Mouse (Mus musculus) neural tube, embryonic 14.5 days (tissue): Measurements from ENCODE around the gene Rec8. TPM values are rescaled to one million over a fixed set of nuclear protein-coding genes. Genes with fewer than 3 reads are reported as not detected.

Experiments used
- ATAC-seq: fragments of 200-750 bp; cut with Nextera tagmentation; 2 replicates; pipeline ENCODE4 v1.8.0; 2017; ENCODE audit warnings: low read depth, mild to moderate bottlenecking, moderate TSS enrichment, moderate library complexity
- H3K27ac ChIP-seq: fragments of 300-500 bp; sonication (generic); 2 replicates; pipeline ENCODE4 v1.5.1; 2014; ENCODE audit warnings: low read depth, mild to moderate bottlenecking, control low read depth, low read length, moderate library complexity, mixed read lengths
- H3K27me3 ChIP-seq: fragments of 300-500 bp; sonication (generic); 2 replicates; pipeline ENCODE4 v1.6.1; 2014; ENCODE audit warnings: low read length; ENCODE audit not compliant: control insufficient read depth, insufficient read depth
- H3K36me3 ChIP-seq: fragments of 300-500 bp; sonication (generic); 2 replicates; pipeline ENCODE4 v1.6.1; 2014; ENCODE audit warnings: low read length, mixed read lengths; ENCODE audit not compliant: control insufficient read depth, insufficient read depth
- H3K4me1 ChIP-seq: fragments of 300-500 bp; sonication (generic); 2 replicates; pipeline ENCODE4 v1.6.1; 2014; ENCODE audit warnings: low read length; ENCODE audit not compliant: control insufficient read depth, insufficient read depth
- H3K4me2 ChIP-seq: fragments of 300-500 bp; sonication (generic); 2 replicates; pipeline ENCODE4 v1.6.1; 2014; ENCODE audit warnings: mild to moderate bottlenecking, low read depth, low read length, control low read depth
- H3K4me3 ChIP-seq: fragments of 300-500 bp; sonication (generic); 2 replicates; pipeline ENCODE4 v1.5.1; 2014; ENCODE audit warnings: low read depth, low read length, control low read depth, mixed read lengths
- H3K9ac ChIP-seq: fragments of 300-500 bp; sonication (generic); replicated peaks from 2 replicates; pipeline ENCODE4 v1.6.1; 2014; ENCODE audit warnings: low read depth, mild to moderate bottlenecking, control low read depth, low read length, mixed read lengths
- H3K9me3 ChIP-seq: fragments of 300-500 bp; sonication (generic); 2 replicates; pipeline ENCODE4 v1.6.1; 2016; ENCODE audit warnings: low read length; ENCODE audit not compliant: control insufficient read depth
- WGBS: fragments of 180-500 bp; shearing (Covaris S2); extraction: QIAGEN DNeasy Blood & Tissue Kit; methylation state at CpG from one replicate; pipeline ENCODE4 v1.1.7; 2014; 5-methylcytosine and 5-hydroxymethylcytosine counted together
- polyA plus RNA-seq: library from polyadenylated mRNA; unstranded; fragments of >200 nt; fragmentation: Nextera tagmentation; extraction: Ambion mirVana; gene quantifications from 2 replicates; pipeline ENCODE4 v1.2.1, GENCODE M21; 2014

Gene Rec8
- polyA plus RNA-seq, 1 experiment from 2014 or later = 9.3 TPM

DNA sequence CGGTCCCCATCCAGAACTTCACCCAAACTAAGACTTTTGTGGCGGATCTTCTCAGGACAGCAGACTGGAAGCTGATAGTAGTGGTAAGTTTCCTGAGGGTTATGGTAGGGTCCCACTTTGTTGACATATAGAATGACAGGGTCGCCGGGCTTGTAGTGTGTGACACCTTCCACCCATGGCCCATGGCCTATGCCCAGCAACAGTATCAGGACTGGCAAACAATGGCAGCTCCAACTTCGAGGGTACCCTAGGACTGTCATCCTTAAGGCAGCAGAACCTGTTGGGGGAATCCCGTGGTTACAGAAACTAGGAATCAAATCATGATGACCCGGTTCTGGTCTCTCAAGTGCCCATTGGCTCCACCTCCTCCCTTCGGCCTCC, 24.8 kb downstream of the Rec8 start:
- H3K9ac ChIP-seq = peak overlapping the region; percentile 92
- no peaks in the 10 kb centered on the region for H3K27me3 ChIP-seq
- H3K4me2 ChIP-seq = peak overlapping the region; percentile 81
- peaks cover 17% of the 10 kb centered on the region; the same call in 1 of the 2 replicates for H3K36me3 ChIP-seq
- H3K4me3 ChIP-seq = peak overlapping the region; percentile 95
- ATAC-seq = peak; percentile 54
- peak overlapping the region; percentile 98; the same call in 1 of the 2 replicates for H3K27ac ChIP-seq
- H3K4me1 ChIP-seq = peaks cover 14% of the 10 kb centered on the region; the same call in 1 of the 2 replicates
- 20% methylated on average over 8 of the region's 8 CpGs for WGBS
- no peaks in the 10 kb centered on the region for H3K9me3 ChIP-seq

DNA sequence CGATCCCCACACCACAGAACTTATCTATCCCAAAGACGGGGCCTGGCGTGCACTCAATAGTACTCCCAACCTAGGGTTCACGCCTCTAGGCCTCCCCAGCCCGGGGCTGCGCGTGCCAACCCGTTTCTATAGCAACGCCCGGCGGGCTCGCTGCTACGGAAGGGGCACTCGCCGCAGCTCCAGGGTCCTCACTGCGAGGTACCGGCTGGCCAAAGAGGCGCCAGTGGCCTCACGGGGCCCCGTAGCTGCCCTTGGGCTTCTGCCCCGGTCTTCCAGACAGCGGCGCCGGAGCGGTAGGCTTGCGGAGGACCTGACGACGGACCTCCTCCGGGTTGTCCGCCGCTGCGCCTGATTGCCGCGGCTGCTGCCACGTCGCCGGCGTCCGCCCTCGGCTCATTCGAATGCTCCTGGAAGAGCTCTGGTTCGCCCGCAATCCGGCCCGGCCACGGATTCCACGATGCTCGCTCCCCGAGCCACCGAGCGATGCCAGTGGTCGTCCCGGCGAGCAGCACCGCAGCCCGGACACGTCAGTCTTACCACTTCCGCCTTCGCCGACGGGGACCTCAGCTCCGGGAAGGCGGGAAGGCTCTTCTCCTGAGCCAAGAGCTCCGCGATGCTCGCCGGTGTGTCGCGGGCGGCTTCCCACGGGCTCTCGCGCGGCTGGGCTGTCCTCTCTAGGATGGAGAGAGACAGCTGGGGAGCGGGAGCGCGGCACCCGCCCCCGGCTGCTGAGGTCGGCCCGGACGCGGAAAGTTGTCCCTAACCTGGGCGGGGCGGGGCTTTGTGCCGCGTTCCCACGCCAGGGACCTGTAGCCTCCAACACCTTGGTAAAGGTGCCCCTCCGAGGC, 25.4 kb downstream of the Rec8 start, which contains the start of gene Tm9sf1:
Gene Tm9sf1 (minus strand): TSS at position 747 of the 848 bp plus-strand sequence.
- Histone ChIP-seq H3K9ac (peak within 1 kb of the TSS; percentile 92), H3K4me3 (peak within 1 kb of the TSS; percentile 95), H3K27me3 (no peaks in the 10 kb centered on the region), H3K4me2 (peak within 1 kb of the TSS; percentile 81), H3K27ac (peak within 1 kb of the TSS; percentile 98), H3K4me1 (peaks cover 14% of the 10 kb centered on the region; the same call in 1 of the 2 replicates), H3K9me3 (no peaks in the 10 kb centered on the region), H3K36me3 (peaks cover 15% of the 10 kb centered on the region; the same call in 1 of the 2 replicates)
- WGBS = under 1% methylated on average over 86 of the region's 89 CpGs
- ATAC-seq = peak; percentile 88

DNA sequence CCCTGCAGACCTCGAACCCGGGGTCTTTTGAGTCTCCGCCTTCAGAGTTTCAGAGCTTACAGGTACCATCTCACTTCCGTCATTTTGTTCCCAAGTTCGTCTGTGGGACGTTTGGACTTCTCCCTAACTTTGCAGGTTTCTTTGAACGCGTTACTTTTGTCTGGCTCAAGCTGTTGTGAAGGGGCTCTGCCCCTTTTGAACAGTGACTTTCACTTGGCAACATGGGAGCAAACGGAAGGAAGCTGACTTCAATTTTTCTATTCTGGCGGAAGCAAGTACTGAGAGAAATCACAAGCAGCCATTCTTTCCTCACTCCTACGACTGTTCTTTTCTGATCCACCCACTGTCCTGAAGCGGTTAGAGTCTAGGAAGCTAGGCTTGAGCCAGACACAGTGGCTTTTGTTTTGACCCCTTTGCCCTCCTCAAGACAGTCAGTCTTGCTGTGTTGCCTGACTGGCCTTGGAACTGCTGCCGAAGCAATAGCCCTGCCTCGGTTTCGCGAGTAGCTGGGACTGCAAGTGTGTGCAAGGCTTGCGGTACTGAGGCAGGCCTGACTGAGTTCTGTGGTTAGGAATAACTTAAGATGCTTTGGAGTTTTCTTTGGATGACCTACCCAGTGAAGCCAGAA, 26.5 kb downstream of the Rec8 start:
- Histone ChIP-seq H3K9ac (peak overlapping the region; percentile 92; the same call in 1 of the 2 replicates), H3K27ac (no peak overlapping the region), H3K27me3 (no peaks in the 10 kb centered on the region), H3K4me2 (peak overlapping the region; percentile 81), H3K9me3 (no peaks in the 10 kb centered on the region), H3K4me1 (peaks cover 14% of the 10 kb centered on the region; the same call in 1 of the 2 replicates), H3K4me3 (peak overlapping the region; percentile 95), H3K36me3 (peaks cover 10% of the 10 kb centered on the region; the same call in 1 of the 2 replicates)
- WGBS = 30% methylated on average over 17 of the region's 17 CpGs
- ATAC-seq = no peak

DNA sequence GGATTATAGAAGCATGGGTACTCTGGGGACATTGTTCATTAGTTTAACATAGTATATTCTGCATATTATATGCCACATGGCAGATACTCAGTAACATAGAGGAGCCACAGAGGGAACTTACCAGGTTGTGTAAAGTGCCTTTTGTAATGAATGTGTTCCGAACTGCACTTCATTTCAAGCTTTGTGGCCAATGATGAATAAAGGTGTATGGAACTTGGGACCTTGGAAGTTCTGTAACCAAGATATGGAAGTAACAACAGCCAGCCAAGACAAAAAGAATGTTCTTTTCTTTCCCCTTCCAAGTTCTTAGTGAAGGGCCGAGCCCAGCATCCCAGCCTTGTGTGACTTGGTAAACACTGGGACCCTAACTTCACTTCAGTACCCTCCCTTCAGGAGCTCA, 32.0 kb downstream of the Rec8 start, which contains the start of gene Tssk4:
Gene Tssk4 (plus strand): TSS at position 301 of the 400 bp plus-strand sequence.
- no peaks in the 10 kb centered on the region for H3K9me3 ChIP-seq
- H3K4me2 ChIP-seq = no peak within 1 kb of the TSS
- no peaks in the 10 kb centered on the region for H3K27me3 ChIP-seq
- no peaks in the 10 kb centered on the region for H3K36me3 ChIP-seq
- H3K4me3 ChIP-seq = no peak within 1 kb of the TSS
- ATAC-seq = no peak
- H3K4me1 ChIP-seq = peaks cover 1% of the 10 kb centered on the region; the same call in 1 of the 2 replicates
- 91% methylated on average over 2 of the region's 2 CpGs for WGBS
- no peak within 1 kb of the TSS for H3K27ac ChIP-seq
- no peak within 1 kb of the TSS for H3K9ac ChIP-seq

DNA sequence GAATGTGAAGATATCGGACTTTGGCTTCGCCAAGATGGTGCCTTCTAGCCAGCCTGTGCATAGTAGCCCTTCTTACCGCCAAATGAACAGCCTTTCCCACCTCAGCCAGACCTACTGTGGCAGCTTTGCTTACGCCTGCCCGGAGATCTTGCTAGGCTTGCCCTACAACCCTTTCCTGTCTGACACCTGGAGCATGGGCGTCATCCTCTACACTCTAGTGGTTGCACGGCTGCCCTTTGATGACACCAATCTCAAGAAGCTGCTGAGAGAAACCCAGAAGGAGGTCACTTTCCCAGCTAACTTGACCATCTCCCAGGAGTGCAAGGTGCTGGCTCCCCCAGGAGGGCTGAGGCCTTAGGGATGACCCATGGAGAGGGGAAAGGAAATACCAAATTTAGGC, 33.7 kb downstream of the Rec8 start:
- H3K4me3 ChIP-seq = no peak overlapping the region
- H3K4me2 ChIP-seq = no peak overlapping the region
- H3K27me3 ChIP-seq = no peaks in the 10 kb centered on the region
- H3K9ac ChIP-seq = no peak overlapping the region
- H3K27ac ChIP-seq = no peak overlapping the region
- no peaks in the 10 kb centered on the region for H3K4me1 ChIP-seq
- 88% methylated on average over 7 of the region's 7 CpGs for WGBS
- ATAC-seq = no peak
- no peaks in the 10 kb centered on the region for H3K9me3 ChIP-seq
- no peaks in the 10 kb centered on the region for H3K36me3 ChIP-seq

GRCm38 (mm10) chr14:55656935-55657334, 39.1 kb downstream of the Rec8 start:
- H3K27me3 ChIP-seq = no peaks in the 10 kb centered on the region
- no peak overlapping the region for H3K4me3 ChIP-seq
- ATAC-seq = no peak
- H3K9me3 ChIP-seq = no peaks in the 10 kb centered on the region
- no peak overlapping the region for H3K9ac ChIP-seq
- 87% methylated on average over 3 of the region's 3 CpGs for WGBS
- no peak overlapping the region for H3K27ac ChIP-seq
- no peak overlapping the region for H3K4me2 ChIP-seq
- peaks cover 3% of the 10 kb centered on the region; the same call in 1 of the 2 replicates for H3K36me3 ChIP-seq
- H3K4me1 ChIP-seq = peaks cover 9% of the 10 kb centered on the region; the same call in 1 of the 2 replicates

- no peak overlapping the region for H3K4me2 ChIP-seq
- WGBS = 96% methylated on average over 5 of the region's 5 CpGs
- no peaks in the 10 kb centered on the region for H3K9me3 ChIP-seq
- H3K4me3 ChIP-seq = no peak overlapping the region
- peaks cover 9% of the 10 kb centered on the region for H3K36me3 ChIP-seq
- no peak overlapping the region for H3K27ac ChIP-seq
- no peak overlapping the region for H3K9ac ChIP-seq
- ATAC-seq = no peak
- H3K27me3 ChIP-seq = no peaks in the 10 kb centered on the region
- peaks cover 9% of the 10 kb centered on the region; the same call in 1 of the 2 replicates for H3K4me1 ChIP-seq
These were observed 40.2 kb downstream of the Rec8 start for GRCm38 (mm10) chr14:55658011-55658410.

GRCm38 (mm10) chr14:55659960-55660573, 42.2 kb downstream of the Rec8 start, which contains the start of gene Mdp1:
Gene Mdp1 (minus strand): TSS chr14:55660508.
- peak within 1 kb of the TSS; percentile 76 for H3K27ac ChIP-seq
- peak within 1 kb of the TSS; percentile 54 for H3K4me3 ChIP-seq
- H3K9me3 ChIP-seq = no peaks in the 10 kb centered on the region
- H3K4me1 ChIP-seq = peaks cover 9% of the 10 kb centered on the region; the same call in 1 of the 2 replicates
- peak within 1 kb of the TSS; percentile 66 for H3K9ac ChIP-seq
- no peaks in the 10 kb centered on the region for H3K27me3 ChIP-seq
- peak within 1 kb of the TSS; percentile 42 for H3K4me2 ChIP-seq
- ATAC-seq = peak; percentile 95
- peaks cover 14% of the 10 kb centered on the region for H3K36me3 ChIP-seq
- under 1% methylated on average over 39 of the region's 39 CpGs for WGBS
